Mouse (Mus musculus): ENCODE results near the gene Nrxn1. TPM values are rescaled to one million over a fixed set of nuclear protein-coding genes. Genes with fewer than 3 reads are reported as not detected.

Gene Nrxn1
- polyA plus RNA-seq, 1 experiment from 2014 or later = 222 TPM

Small RNAs within 50 kb of the gene (microRNA-seq; reads per million reads assigned to microRNA genes)
- gene Gm24510 = not detected
- gene Gm27475 = not detected
- not detected for gene Gm47307
